Mouse (Mus musculus) CH12.LX (cell line): ENCODE measurements around the gene Ctcf. TPM values are rescaled to one million over a fixed set of nuclear protein-coding genes. Genes with fewer than 3 reads are reported as not detected.

Experiments
- DNase-seq: peaks from one replicate; pipeline ENCODE4 v3.0.0-alpha.2; 2013; ENCODE audit errors: extremely low read depth
- H3K27ac ChIP-seq: 2 replicates; pipeline ENCODE4 v1.5.1; 2012; ENCODE audit warnings: low read depth, mild to moderate bottlenecking, control low read depth, moderate library complexity; ENCODE audit not compliant: insufficient read depth
- H3K27me3 ChIP-seq: replicated peaks from 2 replicates; pipeline ENCODE3; 2012; ENCODE audit warnings: inconsistent platforms
- H3K36me3 ChIP-seq, 2 experiments: replicated peaks in 1 of 2; 2 replicates each; pipeline versions ENCODE3 to v1.6.1; 2012; ENCODE audit warnings: inconsistent platforms in 1 of 2, low read length in 1 of 2, mild to moderate bottlenecking in 1 of 2, mixed read lengths in 1 of 2, moderate library complexity in 1 of 2; ENCODE audit not compliant: control insufficient read depth in 1 of 2, insufficient read depth in 1 of 2
- H3K4me1 ChIP-seq, 2 experiments: 2 replicates each; pipeline ENCODE4 v1.6.1; 2012; ENCODE audit warnings: inconsistent platforms in 1 of 2, moderate library complexity in 1 of 2; ENCODE audit not compliant: insufficient read depth in 2 of 2, control insufficient read depth in 1 of 2
- H3K4me2 ChIP-seq: 2 replicates; pipeline ENCODE4 v1.6.1; 2012; ENCODE audit warnings: low read depth, mild to moderate bottlenecking, control low read depth; ENCODE audit not compliant: poor library complexity, insufficient read depth, severe bottlenecking
- H3K4me3 ChIP-seq, 3 experiments: fragments of 150-350 bp in 1 of 3; sonication (generic) in 1 of 3; replicated peaks in 1 of 3; 2 replicates each; pipeline versions ENCODE3 to v1.5.1; 2011 to 2012; ENCODE audit warnings: low read depth in 2 of 3, low read length in 2 of 3, mild to moderate bottlenecking in 2 of 3, moderate library complexity in 2 of 3, control low read depth in 1 of 3, improper control_type of control experiment in 1 of 3, inconsistent platforms in 1 of 3, mixed read lengths in 1 of 3; ENCODE audit not compliant: poor library complexity in 1 of 3
- H3K79me2 ChIP-seq: replicated peaks from 2 replicates; pipeline ENCODE4 v1.6.1; 2012; ENCODE audit warnings: mild to moderate bottlenecking, moderate library complexity; ENCODE audit not compliant: control insufficient read depth, poor library complexity, insufficient read depth, severe bottlenecking; ENCODE audit errors: extremely low read depth
- H3K9ac ChIP-seq: 2 replicates; pipeline ENCODE4 v1.6.1; 2012; ENCODE audit warnings: low read depth, mild to moderate bottlenecking, control low read depth, moderate library complexity; ENCODE audit not compliant: insufficient read depth
- H3K9me3 ChIP-seq: replicated peaks from 2 replicates; pipeline ENCODE3; 2012; ENCODE audit warnings: low read length, inconsistent platforms, mixed read lengths
- BHLHE40 ChIP-seq: IDR thresholded peaks from 2 replicates; pipeline ENCODE4 v1.6.1; 2011; ENCODE audit warnings: mild to moderate bottlenecking, low read depth, low read length, improper control_type of control experiment
- CHD1 ChIP-seq: IDR thresholded peaks from 2 replicates; pipeline ENCODE4 v1.6.1; 2012; ENCODE audit warnings: low read depth, low read length, improper control_type of control experiment, inconsistent platforms
- CHD2 ChIP-seq: IDR thresholded peaks from 2 replicates; pipeline ENCODE4 v1.6.1; 2011; ENCODE audit warnings: low read length, improper control_type of control experiment
- CTCF ChIP-seq, 2 experiments: IDR thresholded peaks in 1 of 2; conservative IDR thresholded peaks in 1 of 2; 2 replicates each; pipeline ENCODE4 v1.5.1; 2011 to 2012; ENCODE audit warnings: low read depth in 2 of 2, low read length in 2 of 2, improper control_type of control experiment in 1 of 2, inconsistent platforms in 1 of 2, mild to moderate bottlenecking in 1 of 2, moderate library complexity in 1 of 2
- ETS1 ChIP-seq: conservative IDR thresholded peaks from 2 replicates; pipeline ENCODE4 v1.6.1; 2012; ENCODE audit warnings: low read depth, mild to moderate bottlenecking, inconsistent platforms, low read length, improper control_type of control experiment, moderate library complexity
- HCFC1 ChIP-seq: IDR thresholded peaks from 2 replicates; pipeline ENCODE4 v1.6.1; 2012; ENCODE audit warnings: low read depth, mild to moderate bottlenecking, inconsistent platforms, low read length, improper control_type of control experiment
- JUND ChIP-seq: conservative IDR thresholded peaks from 2 replicates; pipeline ENCODE4 v1.6.1; 2011; ENCODE audit warnings: low read depth, low read length, improper control_type of control experiment
- KAT2A ChIP-seq: IDR thresholded peaks from 2 replicates; pipeline ENCODE4 v1.6.1; 2012; ENCODE audit warnings: low read length, improper control_type of control experiment, inconsistent platforms; ENCODE audit not compliant: insufficient replicate concordance
- MAX ChIP-seq: IDR thresholded peaks from 2 replicates; pipeline ENCODE4 v1.6.1; 2011; ENCODE audit warnings: low read length, improper control_type of control experiment
- MAZ ChIP-seq: IDR thresholded peaks from 2 replicates; pipeline ENCODE4 v1.6.1; 2012; ENCODE audit warnings: low read depth, mild to moderate bottlenecking, inconsistent platforms, low read length, improper control_type of control experiment, moderate library complexity
- SIN3A ChIP-seq: IDR thresholded peaks from 2 replicates; pipeline ENCODE4 v1.6.1; 2012; ENCODE audit warnings: low read length, improper control_type of control experiment, inconsistent platforms
- SMC3 ChIP-seq: IDR thresholded peaks from 2 replicates; pipeline ENCODE4 v1.6.1; 2011; ENCODE audit warnings: low read depth, low read length, improper control_type of control experiment
- TBP ChIP-seq: conservative IDR thresholded peaks from 2 replicates; pipeline ENCODE4 v1.6.1; 2011; ENCODE audit warnings: low read depth, low read length, improper control_type of control experiment
- UBTF ChIP-seq: IDR thresholded peaks from 2 replicates; pipeline ENCODE4 v1.6.1; 2012; ENCODE audit warnings: low read depth, mild to moderate bottlenecking, inconsistent platforms, low read length, improper control_type of control experiment, moderate library complexity
- USF1 ChIP-seq: IDR thresholded peaks from 2 replicates; pipeline ENCODE4 v1.6.1; 2014; ENCODE audit warnings: low read depth, mild to moderate bottlenecking, inconsistent platforms, low read length, improper control_type of control experiment
- ZMIZ1 ChIP-seq: IDR thresholded peaks from 2 replicates; pipeline ENCODE4 v1.6.1; 2012; ENCODE audit warnings: low read depth, mild to moderate bottlenecking, inconsistent platforms, low read length, improper control_type of control experiment
- dilution Hi-C: fragments of 300-500 bp; cut with MboI; formaldehyde crosslinking; loops from 2 replicates; pipeline ENCODE4 v1.14.3; 2020; ENCODE audit warnings: low sequenced_read_pairs; ENCODE audit not compliant: extremely low pct_unique_long_range_greater_than_20kb, extremely low pct_ligation_motif_present
- in situ Hi-C: fragments of 300-500 bp; cut with MboI; formaldehyde crosslinking; loops from 3 replicates; pipeline ENCODE4 v1.14.3; 2019; ENCODE audit warnings: low sequenced_read_pairs, low pct_ligation_motif_present, low pct_unique_long_range_greater_than_20kb, mixed read lengths
- polyA plus RNA-seq: library from polyadenylated mRNA; unstranded; fragments of >175 nt; gene quantifications from 2 replicates; pipeline ENCODE4 v1.2.1, GENCODE M21; 2012; ENCODE audit warnings: low read depth; ENCODE audit not compliant: insufficient read length
- total RNA-seq, 2 experiments: library from RNA; depleted of rRNA; stranded (reverse); fragments of 300-350 nt in 1 of 2; fragments of >200 nt in 1 of 2; gene quantifications; 2 replicates each; pipeline ENCODE4 v1.2.3; 2012 to 2014

Ctcf gene
- total and polyA plus RNA-seq, 3 experiments, result 42.3 to 97.9 (median 52.4) TPM

DNA sequence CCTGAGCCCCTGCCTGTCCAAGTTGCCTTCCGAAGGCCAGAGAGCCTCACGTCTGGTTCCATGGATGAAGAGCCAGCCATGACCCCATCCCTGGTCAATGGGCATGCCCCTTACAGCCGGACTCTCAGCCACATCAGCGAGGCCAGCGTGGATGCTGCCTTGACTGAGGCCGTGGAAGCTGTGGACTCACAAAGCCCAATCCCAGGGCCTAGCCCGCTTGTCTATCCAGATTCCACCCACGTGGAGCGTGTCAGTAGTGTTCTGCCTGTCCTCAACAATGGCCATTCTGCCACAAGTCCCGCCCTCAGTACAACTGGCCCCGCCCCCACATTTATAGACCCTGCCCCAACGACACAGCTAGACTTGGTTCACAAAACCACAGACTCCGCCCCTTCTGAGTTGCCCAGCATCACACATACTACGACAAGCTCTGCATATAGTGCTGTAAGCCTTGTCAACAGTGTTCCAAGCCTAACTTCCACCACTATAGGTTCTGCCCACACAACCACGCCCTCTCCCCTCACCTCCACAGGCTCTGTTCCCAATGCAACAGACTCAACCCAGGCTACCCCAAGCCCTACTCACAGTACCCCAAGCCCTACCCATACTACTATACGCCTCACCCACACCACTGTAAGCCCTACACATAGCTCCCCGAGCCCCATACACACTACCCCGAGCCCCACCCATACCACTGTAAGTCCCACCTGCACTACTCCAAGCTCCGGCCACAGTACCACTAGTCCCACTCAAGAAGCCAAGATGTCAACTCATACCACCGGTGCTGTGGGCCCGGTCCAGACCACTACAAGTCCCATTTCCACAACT lies 18.7 kb upstream of the Ctcf start:
- H3K9ac ChIP-seq, result no peak overlapping the region
- H3K27me3 ChIP-seq, result no peaks in the 10 kb centered on the region
- TF ChIP-seq TBP, result no peak
- no peak for TF ChIP-seq BHLHE40
- TF ChIP-seq CHD1, result no peak
- no peak for TF ChIP-seq HCFC1
- no peak for TF ChIP-seq USF1
- no peak for TF ChIP-seq CHD2
- no peak for TF ChIP-seq UBTF
- no peak for TF ChIP-seq SMC3
- no peak for TF ChIP-seq MAZ
- no peak for DNase-seq
- no peak overlapping the region for H3K27ac ChIP-seq
- peaks cover 0 to 14% of the 10 kb centered on the region in 2 experiments; a peak in 2 of 4 replicates for H3K4me1 ChIP-seq
- H3K36me3 ChIP-seq, result peaks cover 32 to 81% of the 10 kb centered on the region in 2 experiments
- no peak overlapping the region for H3K4me3 ChIP-seq
- H3K4me2 ChIP-seq, result no peak overlapping the region
- no peaks in the 10 kb centered on the region for H3K79me2 ChIP-seq
- H3K9me3 ChIP-seq, result no peaks in the 10 kb centered on the region
- dilution Hi-C loops (no loop called here), in situ Hi-C loops (no loop called here)

DNA sequence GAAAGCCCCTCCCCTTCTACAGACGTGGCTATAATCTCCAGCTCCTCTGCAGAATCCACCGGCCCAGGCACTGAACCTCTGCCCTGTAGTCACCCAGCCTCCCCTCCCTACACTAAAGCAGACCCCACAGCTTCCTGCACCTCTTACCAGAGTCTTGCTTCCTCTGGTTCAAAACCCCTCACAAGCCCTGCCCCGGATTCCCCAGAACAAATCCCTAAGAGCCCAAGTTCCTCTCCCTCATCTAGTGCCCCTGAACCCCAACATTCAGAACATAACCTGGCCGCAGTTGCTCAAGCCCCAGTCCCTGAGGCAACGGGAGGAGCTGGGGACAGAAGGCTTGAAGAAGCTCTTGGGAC lies 18.1 kb upstream of the Ctcf start:
- no peak for DNase-seq
- TF ChIP-seq MAX (no peak), JUND (no peak), TBP (no peak), ETS1 (no peak), SIN3A (no peak), ZMIZ1 (no peak), CTCF (conservative IDR thresholded peaks at IDR 0.05 in 1 of 2, IDR thresholded peaks at IDR 0.05 in 1 of 2; ENCODE audit: low read depth in 2 of 2, low read length in 2 of 2) (no peak), KAT2A (no peak)
- no peak overlapping the region for H3K27ac ChIP-seq
- no peaks in the 10 kb centered on the region for H3K79me2 ChIP-seq
- H3K4me3 ChIP-seq, result no peak overlapping the region
- dilution Hi-C loops, result no loop called here
- H3K36me3 ChIP-seq, result peaks cover 32 to 80% of the 10 kb centered on the region in 2 experiments
- H3K9me3 ChIP-seq, result no peaks in the 10 kb centered on the region
- H3K4me1 ChIP-seq, result peaks cover 0 to 17% of the 10 kb centered on the region in 2 experiments; a peak in 2 of 4 replicates
- no peak overlapping the region for H3K9ac ChIP-seq
- no peak overlapping the region for H3K4me2 ChIP-seq
- no peaks in the 10 kb centered on the region for H3K27me3 ChIP-seq
- in situ Hi-C loops, result no loop called here
